Mouse (Mus musculus): ENCODE results near the gene Agap1.
A peak's percentile ranks its signal among the peaks of the same experiment; 100 is the strongest.

Agap1 gene

DNA sequence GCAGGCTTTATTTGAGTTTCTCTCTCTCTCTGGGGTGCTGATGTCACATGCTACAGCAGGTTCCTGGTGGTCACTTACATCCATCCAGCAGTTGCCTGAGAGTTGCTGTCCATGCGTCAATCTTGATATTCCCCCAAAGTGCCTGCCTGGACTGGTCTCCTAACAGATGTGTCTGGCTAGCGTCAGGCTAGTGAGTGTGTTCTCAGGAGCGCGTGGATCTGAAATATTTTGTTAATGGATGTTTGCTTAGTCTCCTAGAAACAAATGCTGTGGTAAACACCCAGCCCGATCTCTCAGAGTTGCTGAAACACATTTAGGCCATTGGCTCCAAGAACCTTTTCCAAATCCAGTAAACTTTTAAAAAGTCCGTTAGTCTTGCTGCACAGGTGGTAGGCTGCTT lies 161.9 kb downstream of the Agap1 start:
- DNase-seq (ENCODE audit: low spot score in 2 of 2) = no peak

DNA sequence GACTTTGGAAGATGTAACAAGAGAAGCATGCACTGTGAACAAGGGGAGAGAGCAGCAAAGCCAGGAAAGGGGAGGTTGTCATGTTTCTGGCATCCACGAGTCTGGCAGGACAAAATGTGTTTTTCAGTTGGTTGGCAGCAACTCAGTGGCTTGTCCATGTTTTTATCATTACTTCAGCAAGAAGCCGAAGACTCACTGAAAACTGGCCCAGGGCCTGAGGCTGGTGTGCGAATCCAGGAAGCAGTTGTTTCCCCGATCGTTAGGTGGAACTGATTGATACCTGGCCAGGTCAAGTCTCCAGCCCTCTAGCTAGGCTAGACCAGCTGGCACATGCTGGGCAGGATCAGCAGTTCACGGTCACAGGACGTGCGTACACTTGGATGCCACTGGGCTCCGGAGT lies 162.7 kb downstream of the Agap1 start:
- no peak for DNase-seq (ENCODE audit: low spot score in 2 of 2)

DNA sequence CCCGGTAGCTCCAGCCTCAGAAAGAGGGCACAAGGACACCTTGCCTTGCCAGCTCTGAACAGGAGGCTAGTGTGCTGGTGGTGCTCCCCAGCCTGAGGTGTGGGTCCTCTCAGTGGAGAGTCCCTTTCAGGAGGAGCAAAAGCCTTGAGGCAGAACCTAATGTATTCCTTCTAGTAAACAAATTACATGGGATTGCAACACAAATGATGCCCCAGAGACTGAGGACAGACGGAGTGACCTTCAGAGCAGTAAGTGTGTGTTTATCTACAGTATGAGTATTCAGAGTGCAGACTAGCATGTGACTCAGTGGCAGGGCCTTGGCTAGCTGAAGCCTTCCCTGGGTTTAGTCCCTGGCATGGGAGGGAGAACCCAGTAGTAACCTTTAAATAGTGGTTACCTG lies 165.4 kb downstream of the Agap1 start:
- DNase-seq (ENCODE audit: low spot score in 2 of 2) = no peak

DNA sequence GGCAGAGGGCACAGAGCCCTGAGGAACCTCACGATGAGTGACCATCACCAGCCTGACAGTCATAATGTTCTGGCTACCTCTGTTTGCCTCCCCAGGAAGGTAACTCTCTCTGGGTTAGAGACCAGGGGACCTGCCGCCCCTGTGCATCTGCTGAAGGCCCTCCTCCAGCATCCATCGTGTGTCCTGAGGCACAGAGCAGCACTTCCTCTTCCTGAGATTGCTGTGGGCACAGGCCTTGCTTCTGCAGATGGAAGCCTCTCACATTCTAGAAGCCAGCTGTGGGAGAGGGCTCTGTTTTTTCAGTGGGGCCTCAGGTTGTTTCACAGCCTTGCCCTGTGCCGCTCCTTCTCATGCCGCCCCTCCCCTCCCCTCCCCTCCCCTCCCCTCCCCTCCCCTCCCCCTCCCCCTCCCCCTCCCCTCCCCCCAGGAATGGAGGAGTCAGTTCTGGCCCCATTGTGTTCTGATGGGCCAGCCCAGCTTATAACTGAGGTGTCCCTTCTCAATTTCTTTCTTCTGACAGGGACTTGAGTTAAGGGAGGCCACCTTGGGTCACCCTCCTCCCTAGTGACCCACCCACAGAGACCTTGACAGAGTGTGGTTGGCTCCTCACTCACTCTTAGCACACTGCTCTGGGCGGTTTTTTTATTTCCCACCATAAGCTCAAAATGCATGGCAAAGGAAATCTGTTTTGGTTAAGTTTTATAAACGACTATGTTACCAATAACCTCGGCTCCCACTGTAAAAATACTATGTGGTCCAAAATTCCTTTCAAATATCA lies 166.6 kb downstream of the Agap1 start:
- DNase-seq (ENCODE audit: low spot score in 2 of 2) = no peak

DNA sequence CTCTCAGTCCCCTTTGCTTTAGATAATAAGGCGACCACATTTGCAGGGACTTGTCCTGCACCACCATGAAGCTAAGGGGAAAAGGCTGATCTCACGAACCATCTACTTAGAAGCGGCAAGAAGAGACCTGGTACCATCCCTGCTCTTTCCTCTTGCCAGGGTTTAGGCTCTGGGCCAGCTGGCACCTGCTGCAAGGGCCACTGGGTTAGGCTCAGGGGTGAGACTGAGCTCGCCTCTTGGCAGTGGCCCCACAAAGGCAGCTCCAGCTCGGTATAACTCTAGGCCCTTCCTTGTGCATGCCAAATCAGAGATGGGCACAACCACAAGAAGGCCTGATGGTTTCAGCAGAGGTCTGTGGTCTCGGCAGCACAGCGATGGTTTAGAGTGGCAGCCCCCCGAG lies 167.3 kb downstream of the Agap1 start:
- DNase-seq (ENCODE audit: low spot score in 2 of 2) = no peak

DNA sequence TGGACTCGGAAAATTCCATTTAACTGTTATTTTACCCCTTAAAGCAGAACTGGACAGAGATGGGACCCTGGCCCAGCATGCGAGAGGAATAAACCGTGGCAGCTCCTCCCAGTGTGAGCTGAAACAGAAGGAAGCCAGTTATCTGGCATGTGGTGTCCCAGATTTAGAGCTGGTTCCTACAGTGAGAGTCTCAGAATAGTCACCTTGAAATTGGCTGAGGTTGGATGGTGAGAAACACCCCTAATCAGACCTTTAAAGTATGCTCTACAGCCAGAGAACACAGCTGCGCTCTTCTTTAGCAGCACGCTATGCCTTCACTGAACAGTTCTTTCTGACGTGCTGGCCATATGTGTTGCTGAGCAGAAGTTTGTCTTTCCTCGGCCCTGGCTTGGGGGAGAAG lies 168.2 kb downstream of the Agap1 start:
- no peak for DNase-seq (ENCODE audit: low spot score in 2 of 2)

DNA sequence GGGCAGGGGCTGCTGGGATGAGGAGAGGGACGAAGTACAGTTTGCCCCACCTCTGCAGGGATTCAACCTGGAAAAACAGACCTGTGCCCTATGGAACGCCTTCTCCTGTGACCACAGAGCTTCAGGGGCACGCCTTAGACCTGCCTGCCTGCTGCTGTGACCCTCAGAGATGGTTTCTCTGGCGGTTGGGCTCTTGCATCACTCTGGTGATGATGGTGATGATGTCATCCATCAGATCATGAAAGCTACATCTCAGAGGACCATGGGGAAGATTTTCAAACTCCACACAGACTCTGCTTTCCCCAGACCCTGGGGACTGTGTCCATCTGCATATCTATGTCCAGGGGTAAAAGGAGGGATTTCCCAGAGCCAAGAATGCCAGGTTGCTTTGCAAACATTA lies 170.7 kb downstream of the Agap1 start:
- DNase-seq (ENCODE audit: low spot score in 2 of 2) = no peak

DNA sequence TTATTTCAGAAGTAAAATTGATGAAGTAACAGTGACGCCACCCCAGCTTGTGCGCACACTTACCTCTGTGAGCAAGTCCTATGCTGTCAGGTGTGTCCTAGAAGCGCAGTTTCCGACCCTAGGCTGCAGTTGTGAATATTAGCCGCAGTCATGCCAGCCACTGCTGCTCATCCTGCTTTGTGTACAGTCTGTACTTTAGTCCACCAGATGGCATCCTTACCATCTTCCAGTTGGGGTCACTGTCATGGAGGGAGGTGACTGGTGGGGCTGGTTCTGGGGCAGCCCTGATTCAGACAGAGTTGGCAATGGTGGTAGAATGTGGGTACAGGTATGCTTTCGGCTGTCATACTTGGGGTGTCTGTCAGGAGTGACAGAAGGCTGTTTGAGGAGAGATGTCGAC lies 171.4 kb downstream of the Agap1 start:
- DNase-seq (ENCODE audit: low spot score in 2 of 2) = no peak

DNA sequence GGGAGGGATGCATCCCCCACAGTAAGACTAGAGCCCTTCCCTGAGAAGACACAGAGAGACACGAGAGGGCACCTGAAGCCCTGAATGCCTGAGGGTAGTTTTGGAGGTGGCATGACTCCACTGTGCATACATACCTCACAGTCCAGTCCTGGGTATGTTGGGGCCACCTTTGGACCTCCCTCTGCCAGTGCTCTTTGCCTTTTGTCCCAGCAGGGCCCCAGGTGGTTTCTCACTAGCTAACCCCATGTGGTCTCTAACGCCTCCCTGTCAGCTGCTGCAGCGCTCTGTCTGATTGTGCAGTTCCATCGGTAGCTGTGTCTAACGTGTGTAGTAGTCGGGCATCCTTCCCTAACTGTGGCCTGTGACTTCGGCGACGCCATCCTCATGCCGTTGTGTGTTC lies 172.3 kb downstream of the Agap1 start:
- DNase-seq (ENCODE audit: low spot score in 2 of 2) = no peak

DNA sequence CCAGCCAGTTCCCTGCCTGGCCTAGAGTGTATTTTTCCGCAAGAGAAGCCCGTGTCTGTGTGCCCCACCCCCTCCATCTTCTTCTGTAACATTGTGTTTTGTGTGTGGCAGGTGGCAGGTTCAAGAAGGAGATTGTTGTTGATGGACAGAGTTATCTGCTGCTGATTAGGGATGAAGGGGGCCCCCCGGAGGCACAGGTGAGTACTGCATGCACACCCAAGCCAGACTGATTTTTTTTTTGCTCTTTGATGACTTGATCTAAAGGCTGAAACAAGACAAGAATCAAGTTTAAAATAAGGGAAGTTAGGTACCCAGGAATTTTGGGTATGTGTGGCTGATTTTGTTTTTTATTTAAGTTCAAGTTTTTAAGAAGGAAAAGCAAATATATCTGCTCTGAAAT lies 173.0 kb downstream of the Agap1 start:
- no peak for DNase-seq (ENCODE audit: low spot score in 2 of 2)

DNA sequence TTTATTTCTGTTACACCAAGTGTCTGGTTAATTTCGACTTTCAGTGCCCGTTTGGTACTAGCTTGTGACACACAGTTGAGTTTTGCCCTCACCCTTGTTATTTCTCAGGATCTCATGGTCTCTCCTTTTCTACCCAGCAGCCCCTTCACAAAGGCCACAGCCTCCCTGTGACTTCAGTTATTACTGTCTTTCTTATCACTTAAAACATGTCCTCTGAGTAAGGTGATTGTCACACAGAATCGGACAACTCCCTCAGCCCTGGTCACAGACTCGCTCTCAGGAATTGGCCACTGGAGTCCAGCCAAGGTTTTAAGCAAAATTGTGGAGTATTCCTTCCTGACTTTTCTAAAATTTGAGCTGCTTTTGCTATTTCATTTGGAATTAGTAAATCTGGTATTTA lies 176.2 kb downstream of the Agap1 start:
- DNase-seq (ENCODE audit: low spot score in 2 of 2) = no peak

DNA sequence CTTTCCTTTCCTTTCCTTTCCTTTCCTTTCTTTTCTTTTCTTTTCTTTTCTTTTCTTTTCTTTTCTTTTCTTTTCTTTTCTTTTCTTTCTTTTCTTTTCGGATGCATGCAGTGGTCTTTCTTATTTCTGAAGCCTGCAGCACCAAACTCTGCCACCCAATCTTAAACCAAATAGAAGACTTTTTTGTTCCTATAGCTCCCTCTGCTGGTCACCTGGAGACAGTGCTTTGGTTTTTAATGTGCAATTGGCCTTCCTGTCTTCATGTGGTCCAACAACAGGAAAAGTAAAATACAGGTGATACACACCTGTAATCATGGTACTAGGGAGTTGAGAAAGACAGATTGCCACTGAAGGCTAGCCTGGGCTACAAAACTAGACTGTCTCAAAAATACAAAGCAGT lies 177.1 kb downstream of the Agap1 start:
- no peak for DNase-seq (ENCODE audit: low spot score in 2 of 2)

DNA sequence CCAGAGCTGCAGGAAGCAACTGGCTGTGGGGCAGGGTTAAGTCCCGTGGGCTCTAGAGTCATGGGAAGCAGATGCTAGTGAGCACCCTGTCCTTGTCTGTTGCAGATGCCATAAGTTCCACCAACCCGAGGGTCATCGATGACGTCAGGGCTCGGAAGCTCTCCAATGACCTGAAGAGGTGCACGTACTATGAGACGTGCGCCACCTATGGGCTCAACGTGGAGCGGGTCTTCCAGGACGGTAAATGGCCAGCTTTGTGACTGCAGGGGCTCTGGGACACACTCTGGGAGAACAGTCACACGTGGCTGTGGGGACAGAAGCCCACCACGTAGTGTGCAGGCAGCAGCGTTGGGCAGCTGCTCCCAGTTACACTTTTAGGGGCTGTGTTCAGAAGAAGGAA lies 179.4 kb downstream of the Agap1 start:
- no peak for DNase-seq (ENCODE audit: low spot score in 2 of 2)

DNA sequence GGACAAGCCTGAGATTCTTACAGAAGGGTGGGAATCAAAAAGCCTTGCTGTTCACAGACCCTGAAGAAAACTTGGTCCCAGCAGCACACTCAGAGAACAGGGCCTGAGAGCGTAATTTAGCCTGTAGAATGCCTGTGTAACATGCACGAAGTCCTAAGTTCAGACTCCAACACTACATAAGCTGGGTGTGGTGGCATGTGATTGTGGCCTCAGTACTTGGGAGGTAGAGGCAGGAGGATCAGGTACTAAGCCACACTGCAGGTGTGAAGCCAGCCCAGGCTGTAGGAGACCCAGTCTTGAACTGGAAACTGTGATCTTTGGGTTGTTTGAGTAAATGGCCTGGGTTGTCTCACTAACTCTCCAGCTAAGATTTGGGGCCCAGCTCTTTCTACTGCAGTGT lies 180.5 kb downstream of the Agap1 start:
- DNase-seq (ENCODE audit: low spot score in 2 of 2) = no peak

DNA sequence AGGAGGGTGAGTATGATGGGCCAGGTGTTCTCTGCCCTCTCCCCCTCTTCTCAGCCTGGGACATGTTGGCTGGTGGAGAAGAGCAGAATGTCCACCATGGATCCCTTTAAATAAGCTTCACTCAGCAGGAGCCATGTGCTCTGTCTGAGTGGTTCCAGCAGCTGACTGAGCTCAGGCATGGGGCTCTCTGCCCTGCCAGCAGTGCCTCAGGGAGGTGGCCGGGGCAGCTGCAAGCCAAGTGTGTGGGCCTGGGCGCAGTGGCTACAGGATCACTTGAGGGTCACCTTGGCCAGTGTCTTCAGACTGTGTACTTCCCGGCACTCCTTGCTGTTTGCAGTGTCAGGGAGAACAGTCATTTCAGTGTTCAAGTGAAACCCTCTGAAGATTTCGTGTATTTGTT lies 183.1 kb downstream of the Agap1 start:
- DNase-seq (ENCODE audit: low spot score in 2 of 2) = no peak

DNA sequence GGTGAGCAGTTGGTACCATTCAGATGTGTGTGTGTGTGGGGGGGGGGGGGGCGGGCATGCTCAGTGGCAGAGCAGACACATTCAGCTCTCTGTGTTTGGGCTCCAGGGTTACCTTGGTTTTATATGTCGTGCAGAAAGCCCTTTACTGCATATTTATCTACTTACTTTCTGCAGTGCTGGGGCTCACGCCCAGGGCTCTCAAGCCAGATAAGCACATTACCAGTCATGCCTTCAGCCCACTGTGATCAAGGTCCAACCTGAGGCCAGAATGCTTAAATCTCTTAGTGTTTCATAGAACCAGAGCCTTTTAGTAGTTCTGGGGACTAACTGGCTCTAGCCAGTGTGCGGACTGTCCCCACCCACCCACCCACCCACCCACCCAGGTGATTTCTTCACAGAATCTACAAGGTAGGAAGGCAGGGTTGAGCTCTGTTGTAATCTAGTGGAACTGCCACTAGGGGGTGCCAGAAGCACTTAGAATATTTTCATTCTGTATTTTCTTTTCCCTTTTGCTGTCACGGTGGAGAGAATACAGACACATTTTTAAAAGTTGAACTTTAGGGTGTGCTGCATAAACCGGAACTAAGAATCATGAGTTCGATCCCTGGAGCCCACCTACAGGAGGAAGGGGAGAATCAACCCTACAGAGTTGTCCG lies 189.0 kb downstream of the Agap1 start:
- peak; percentile 57 to 67 for DNase-seq (ENCODE audit: low spot score in 2 of 2)

DNA sequence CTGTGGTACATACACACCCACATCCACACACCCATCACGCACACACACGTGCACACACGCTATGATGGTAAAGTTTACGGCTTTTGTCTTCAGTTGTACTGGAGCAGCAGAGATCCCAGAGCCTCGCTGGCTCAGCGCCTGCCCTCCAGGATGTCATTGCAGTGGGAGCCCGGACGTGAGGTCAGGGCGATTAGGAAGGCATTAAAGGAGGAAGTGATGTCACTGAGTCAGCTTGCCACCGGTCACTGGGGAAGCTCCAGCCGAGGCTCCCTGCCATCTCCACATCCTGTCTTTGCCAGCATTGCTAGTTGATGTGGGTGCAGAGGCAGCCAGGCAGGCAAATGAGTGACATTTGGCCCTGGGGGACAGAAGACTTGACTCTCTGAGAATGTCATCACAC lies 189.5 kb downstream of the Agap1 start:
- no peak for DNase-seq (ENCODE audit: low spot score in 2 of 2)

DNA sequence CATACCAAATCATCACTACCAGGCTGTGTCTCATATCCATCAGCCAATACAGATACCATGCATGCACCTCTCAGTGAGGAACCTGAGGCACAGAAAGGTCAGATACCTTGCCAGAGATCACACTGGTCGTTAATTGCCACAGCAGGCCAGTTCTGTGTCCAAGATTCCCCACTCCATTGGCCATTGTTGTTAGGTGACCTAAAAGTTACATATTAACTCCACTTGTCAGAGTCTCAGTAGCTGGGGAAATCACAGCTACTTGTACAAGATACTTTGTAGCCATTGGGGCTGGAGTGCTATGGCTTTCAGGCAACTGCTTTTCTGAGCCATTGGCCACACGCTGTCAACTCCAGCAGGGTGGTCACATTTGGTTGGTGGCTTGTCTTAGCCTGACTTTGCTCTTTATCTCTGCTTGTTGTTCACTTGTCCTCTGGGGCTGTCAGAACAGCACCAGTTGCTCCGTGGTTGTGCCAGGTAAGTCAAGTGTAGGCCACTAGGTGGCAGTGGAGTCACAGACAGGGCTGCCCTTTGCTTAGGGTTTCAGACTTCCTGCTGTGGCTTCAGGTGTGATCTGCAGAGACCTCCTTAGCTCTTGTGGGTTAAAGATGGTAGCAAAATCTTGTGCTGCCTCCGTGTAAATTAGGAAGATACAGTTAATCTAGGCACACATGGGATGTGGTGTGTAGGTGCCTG lies 191.9 kb downstream of the Agap1 start:
- DNase-seq (ENCODE audit: low spot score in 2 of 2) = peak; percentile 73 to 75

DNA sequence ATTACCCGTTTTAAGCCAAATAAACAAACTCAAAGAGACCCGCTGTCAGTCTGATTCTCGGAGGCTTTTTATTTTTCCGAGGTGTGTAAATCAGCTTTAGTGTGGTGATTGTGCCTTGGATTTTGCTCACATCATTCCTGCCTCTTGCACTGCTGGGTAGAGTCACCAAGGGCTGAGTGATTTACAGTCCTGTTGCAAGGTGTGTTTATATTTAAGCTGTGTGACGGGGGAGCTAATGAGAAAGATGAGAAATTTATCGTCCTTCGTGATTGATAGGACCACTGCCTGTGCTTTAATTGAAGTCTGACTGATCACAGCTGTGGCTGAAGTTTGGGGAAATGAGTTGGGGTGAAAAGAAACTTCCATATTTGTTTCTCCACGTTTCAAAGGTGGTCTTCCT lies 192.9 kb downstream of the Agap1 start:
- no peak for DNase-seq (ENCODE audit: low spot score in 2 of 2)

DNA sequence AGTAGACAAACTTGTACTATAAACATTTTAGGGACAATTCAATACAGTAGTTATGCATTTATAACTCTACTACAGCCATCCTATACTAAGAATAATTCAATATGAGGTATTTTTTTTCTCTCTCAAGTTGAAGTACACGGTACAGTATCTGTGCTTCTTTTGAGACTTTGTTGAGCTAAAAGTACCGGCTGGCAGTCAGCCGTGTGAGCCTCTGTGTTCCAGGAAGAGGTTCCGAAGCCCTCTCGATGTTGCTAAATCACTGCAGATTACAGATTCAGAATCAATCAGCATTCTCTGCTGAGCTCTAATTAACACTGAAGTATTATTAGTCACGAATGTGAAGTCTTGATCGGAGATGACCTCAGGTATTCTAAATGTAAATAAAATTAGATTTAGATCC lies 196.0 kb downstream of the Agap1 start:
- no peak for DNase-seq (ENCODE audit: low spot score in 2 of 2)

DNA sequence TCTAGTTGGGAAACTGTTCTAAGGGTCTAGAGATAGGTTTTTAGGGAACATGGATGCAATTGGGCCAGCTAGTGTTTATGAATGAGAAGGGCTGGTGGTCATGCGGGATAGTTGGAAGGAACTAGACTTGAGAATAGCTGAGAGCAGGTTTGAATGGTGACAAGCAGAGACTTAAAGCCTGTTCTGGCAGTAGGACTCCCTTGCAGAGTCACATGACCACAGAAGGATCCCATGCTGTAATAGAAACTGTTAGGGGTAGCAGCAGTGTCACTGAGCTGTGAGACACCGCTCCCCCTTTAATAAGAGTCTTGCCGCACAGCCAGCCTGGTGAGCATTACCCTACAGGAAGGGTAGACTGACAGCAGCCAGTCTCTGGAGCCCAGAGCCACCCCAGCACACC lies 201.6 kb downstream of the Agap1 start:
- DNase-seq (ENCODE audit: low spot score in 2 of 2) = no peak

DNA sequence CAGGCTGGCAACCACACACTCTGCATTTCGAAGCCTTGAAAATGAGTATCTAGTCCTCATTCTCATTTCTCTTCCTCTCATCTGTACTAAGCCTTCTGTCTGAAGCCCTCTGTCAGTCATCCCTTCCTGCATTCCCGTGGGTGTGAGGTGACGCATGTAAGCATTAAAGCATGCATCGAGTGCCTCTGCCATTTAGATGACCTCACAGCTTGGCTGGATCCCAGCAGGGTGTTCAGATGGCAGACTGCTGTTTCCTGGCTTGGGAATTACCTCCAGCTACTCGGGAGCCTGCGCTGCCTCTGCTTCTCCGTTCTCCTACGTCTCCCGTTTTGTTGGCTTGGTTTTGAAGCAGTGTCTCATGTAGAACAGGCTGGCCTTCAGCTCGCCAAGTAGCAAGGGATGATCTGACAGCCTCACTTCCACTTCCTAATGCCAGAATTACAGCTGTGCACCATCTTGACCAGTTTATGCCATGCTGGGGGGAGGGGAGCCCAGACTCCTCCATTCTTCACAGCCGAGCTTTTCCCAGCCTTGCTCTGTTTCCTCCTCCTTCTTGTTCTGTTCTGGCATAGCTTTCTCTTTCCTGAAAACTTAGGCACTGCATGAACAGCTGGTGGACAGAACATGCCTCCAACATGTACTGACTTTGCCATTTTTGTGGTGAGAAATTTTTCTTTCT lies 202.2 kb downstream of the Agap1 start:
- peak; percentile 66 to 73 for DNase-seq (ENCODE audit: low spot score in 2 of 2)

DNA sequence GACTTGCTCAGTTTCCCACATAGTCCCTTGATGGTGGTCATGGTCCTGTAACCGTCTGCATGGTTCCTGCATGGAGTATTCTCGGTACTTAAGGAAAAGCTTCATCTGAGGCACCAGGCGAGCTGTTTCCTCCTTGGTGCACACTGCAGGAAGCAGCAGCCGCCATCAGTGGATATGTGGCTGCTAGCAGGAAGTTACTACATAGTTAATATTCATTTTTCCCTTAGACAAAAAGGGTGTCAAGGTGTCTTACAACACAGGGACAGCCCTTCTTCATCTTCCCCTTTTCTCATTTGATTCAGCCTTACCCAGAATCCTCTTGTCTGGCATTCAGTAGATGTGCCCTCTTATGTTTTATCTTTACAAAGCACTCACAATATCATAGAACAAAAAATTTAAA lies 206.2 kb downstream of the Agap1 start:
- no peak for DNase-seq (ENCODE audit: low spot score in 2 of 2)
